In the genomic region with DNA sequence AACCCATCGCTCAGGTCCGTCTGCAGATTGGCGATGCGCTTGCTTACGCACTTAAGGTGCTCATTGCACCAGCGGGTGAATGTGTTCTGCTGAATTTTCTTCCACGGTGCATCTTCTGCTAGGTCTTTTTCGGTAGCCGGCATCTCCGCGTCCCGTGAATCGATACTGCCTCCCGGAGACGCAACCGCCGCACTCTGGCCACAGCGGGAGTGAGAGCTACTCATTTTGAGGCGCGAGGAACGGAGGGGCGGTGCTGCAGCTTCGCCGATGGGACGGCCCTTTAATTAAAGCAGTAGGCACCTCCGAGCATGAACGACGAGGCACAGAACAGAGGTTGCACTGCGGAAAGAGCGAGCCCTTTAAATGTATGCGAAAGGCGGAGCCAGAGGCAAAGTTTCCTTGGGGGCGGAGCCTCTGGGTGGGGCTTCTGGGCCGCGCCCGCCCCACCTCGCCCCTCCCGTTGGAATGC, we compare ENCODE assay signal across 8 mouse cellular contexts. TPM values are rescaled to one million over a fixed set of nuclear protein-coding genes. Genes with fewer than 3 reads are reported as not detected.
DNase-seq lines count a peak whose midpoint lies in the region; ATAC-seq lines count a peak whose summit lies in the region.

No protein-coding gene starts in this region.

- peak; percentile 80 for DNase-seq in T-cell, adult 2 months (ENCODE audit: low spot score)
- DNase-seq in cerebellum, postnatal 25 days: peak; percentile 82 to 89
- peak; percentile 80 to 87 for DNase-seq in frontal cortex, postnatal 36 days (ENCODE audit: low spot score in 2 of 2)
- peak; percentile 75 to 87 for DNase-seq in left cerebral cortex, adult 8-10 months (ENCODE audit: low spot score in 2 of 2)
- peak; percentile 90 for DNase-seq in right cerebral cortex, adult 18-20 months
- DNase-seq in urinary bladder, postnatal 10 days (ENCODE audit: low spot score): peak; percentile 43

- H3K36me3 ChIP-seq in hindbrain, embryonic 15.5 days: peaks cover 18% of the 10 kb centered on the region

- peak overlapping the region; percentile 87 for H3K27ac ChIP-seq in hindbrain, embryonic 15.5 days (replicated peaks)

- H3K4me2 ChIP-seq in hindbrain, embryonic 15.5 days: peak overlapping the region; percentile 67

- ATAC-seq in hindbrain, embryonic 15.5 days (ENCODE audit: low FRiP score, low read depth): peak; percentile 90
- peak; percentile 55 for ATAC-seq in megakaryocyte, adult 5-6 weeks (ENCODE audit: poor library complexity, severe bottlenecking)

- H3K9me3 ChIP-seq in hindbrain, embryonic 15.5 days: no peaks in the 10 kb centered on the region

- H3K4me1 ChIP-seq in hindbrain, embryonic 15.5 days (replicated peaks): peaks cover 27% of the 10 kb centered on the region

- H3K9ac ChIP-seq in hindbrain, embryonic 15.5 days: peak overlapping the region; percentile 70

- H3K4me3 ChIP-seq in hindbrain, embryonic 15.5 days: peak overlapping the region; percentile 58

- H3K27me3 ChIP-seq in hindbrain, embryonic 15.5 days: no peaks in the 10 kb centered on the region

- 23% methylated on average over 29 of the region's 38 CpGs for WGBS in hindbrain, embryonic 15.5 days

RNA-seq across cellular contexts. Expression of a gene that starts 3.4 kb away (rescaled TPM):
- polyA plus RNA-seq in hindbrain, embryonic 15.5 days (2015; fragmentation: Nextera tagmentation; extraction: Ambion mirVana): 87.8 and 92.0 TPM in 2 replicates
- 10 to 100 TPM; 48.4 to 70.4 (median 61.4) TPM for total RNA-seq in left cerebral cortex, adult 8-10 months (2022)
- 614 and 619 TPM in 2 replicates for total RNA-seq in megakaryocyte, adult 5-6 weeks (2015)
- 2,027 and 2,122 TPM in 2 replicates for total RNA-seq in megakaryocyte, adult 5-6 weeks (2017)

RNA-seq across cellular contexts. Expression of a gene that starts 8.2 kb away (rescaled TPM):
- 14.5 and 16.7 TPM in 2 replicates for polyA plus RNA-seq in hindbrain, embryonic 15.5 days (2015; fragmentation: Nextera tagmentation; extraction: Ambion mirVana)
- 10 to 100 TPM; 33.5 to 39.5 (median 38.8) TPM for total RNA-seq in left cerebral cortex, adult 8-10 months (2022)
- 89.4 and 95.2 TPM in 2 replicates for total RNA-seq in megakaryocyte, adult 5-6 weeks (2015)
- total RNA-seq in megakaryocyte, adult 5-6 weeks (2017): 73.3 and 99.8 TPM in 2 replicates

RNA-seq across cellular contexts. Expression of a gene that starts 24.4 kb away (rescaled TPM):
- 396 and 404 TPM in 2 replicates for polyA plus RNA-seq in hindbrain, embryonic 15.5 days (2015; fragmentation: Nextera tagmentation; extraction: Ambion mirVana)
- 100 to 1,000 TPM; 134 to 270 (median 185) TPM for total RNA-seq in left cerebral cortex, adult 8-10 months (2022)
- total RNA-seq in megakaryocyte, adult 5-6 weeks (2015): 2,650 and 3,055 TPM in 2 replicates
- 1,311 and 1,465 TPM in 2 replicates for total RNA-seq in megakaryocyte, adult 5-6 weeks (2017)

RNA-seq across cellular contexts. Expression of a gene that starts 35.5 kb away (rescaled TPM):
- 73.2 and 80.1 TPM in 2 replicates for polyA plus RNA-seq in hindbrain, embryonic 15.5 days (2015; fragmentation: Nextera tagmentation; extraction: Ambion mirVana)
- 10 to 100 TPM; 60.9 to 67.1 (median 63.8) TPM for total RNA-seq in left cerebral cortex, adult 8-10 months (2022)
- 45.2 and 49.3 TPM in 2 replicates for total RNA-seq in megakaryocyte, adult 5-6 weeks (2015)
- 28.1 and 33.1 TPM in 2 replicates for total RNA-seq in megakaryocyte, adult 5-6 weeks (2017)

RNA-seq across cellular contexts. Expression of a gene that starts 35.9 kb away (rescaled TPM):
- 4.4 and 4.7 TPM in 2 replicates for polyA plus RNA-seq in hindbrain, embryonic 15.5 days (2015; fragmentation: Nextera tagmentation; extraction: Ambion mirVana)
- 1 to 10 TPM; 1.8 to 5.0 (median 3.1) TPM for total RNA-seq in left cerebral cortex, adult 8-10 months (2022)
- 105 and 116 TPM in 2 replicates for total RNA-seq in megakaryocyte, adult 5-6 weeks (2015)
- 63.8 and 69.1 TPM in 2 replicates for total RNA-seq in megakaryocyte, adult 5-6 weeks (2017)

Comparison
In these comparisons a context has a peak if more than half of its experiments do, and no peak if none do; other contexts are left out.
1. Peak in every context shown above with its lines: DNase-seq, ATAC-seq, H3K4me3 ChIP-seq and H3K27ac ChIP-seq.
2. RNA of a gene that starts 3.4 kb away (total RNA-seq): 614 to 2,122 TPM in megakaryocyte, adult 5-6 weeks; 48.4 to 70.4 TPM in left cerebral cortex, adult 8-10 months; every median in the first group is over 4 times any median in the second.
3. RNA of a gene that starts 24.4 kb away (total RNA-seq): 1,311 to 3,055 TPM in megakaryocyte, adult 5-6 weeks; 134 to 270 TPM in left cerebral cortex, adult 8-10 months; every median in the first group is over 4 times any median in the second.